Comparison of ENCODE assay signal across 28 mouse cellular contexts in genomic region chr15:99638124-99638485, GRCm38 (mm10). TPM values are rescaled to one million over a fixed set of nuclear protein-coding genes. Genes with fewer than 3 reads are reported as not detected.
A peak's percentile ranks its signal among the peaks of the same experiment; 100 is the strongest.
DNase-seq lines count a peak whose midpoint lies in the region; ATAC-seq and TF ChIP-seq lines count a peak whose summit lies in the region.
"Had no signal": no experiment of that assay in that cellular context is flagged by ENCODE, and none has a peak within 500 bp of the region (broad histone marks: within the 10 kb centered on the region; RNA-seq: fewer than 3 reads in every experiment).

No protein-coding gene starts in this region.

- H3K9me3 ChIP-seq in forebrain, embryonic 15.5 days = no peaks in the 10 kb centered on the region
- no peaks in the 10 kb centered on the region for H3K9me3 ChIP-seq in hindbrain, embryonic 11.5 days (ENCODE audit: control insufficient read depth, low read length)
- H3K9me3 ChIP-seq in midbrain, embryonic 10.5 days (replicated peaks) = no peaks in the 10 kb centered on the region
- no peaks in the 10 kb centered on the region for H3K9me3 ChIP-seq in midbrain, postnatal 0 days (ENCODE audit: low read length)
- H3K9me3 ChIP-seq in stomach, postnatal 0 days (ENCODE audit: control insufficient read depth, low read length) = no peaks in the 10 kb centered on the region
- H3K9me3 ChIP-seq: embryonic facial prominence, embryonic 10.5 days; heart, embryonic 15.5 days had no signal

- H3K9ac ChIP-seq in forebrain, embryonic 15.5 days (replicated peaks) = no peak overlapping the region
- no peak overlapping the region for H3K9ac ChIP-seq in hindbrain, embryonic 11.5 days (ENCODE audit: low read depth, low read length)
- no peak overlapping the region for H3K9ac ChIP-seq in midbrain, postnatal 0 days (replicated peaks; ENCODE audit: low read length, poor library complexity, severe bottlenecking)
- H3K9ac ChIP-seq in stomach, postnatal 0 days (ENCODE audit: low read length) = no peak overlapping the region
- H3K9ac ChIP-seq: heart, embryonic 15.5 days had no signal

- H3K4me3 ChIP-seq in forebrain, embryonic 15.5 days = no peak overlapping the region
- no peak overlapping the region for H3K4me3 ChIP-seq in hindbrain, embryonic 11.5 days (ENCODE audit: low read depth, low read length)
- no peak overlapping the region for H3K4me3 ChIP-seq in midbrain, embryonic 10.5 days
- no peak overlapping the region for H3K4me3 ChIP-seq in midbrain, postnatal 0 days (ENCODE audit: low read depth, low read length)
- no peak overlapping the region for H3K4me3 ChIP-seq in stomach, postnatal 0 days (ENCODE audit: low read depth, low read length)
- H3K4me3 ChIP-seq: embryonic facial prominence, embryonic 10.5 days; heart, adult 2 months; heart, embryonic 15.5 days; layer of hippocampus, adult 2 months had no signal

- H3K27ac ChIP-seq in forebrain, embryonic 15.5 days (replicated peaks) = peak overlapping the region; percentile 73
- H3K27ac ChIP-seq in hindbrain, embryonic 11.5 days (ENCODE audit: low read depth, low read length) = peak overlapping the region; percentile 70
- 0 out of 2 replicates have a peak overlapping the region, but pooled peaks have one; percentile 33 for H3K27ac ChIP-seq in midbrain, embryonic 10.5 days (replicated peaks)
- H3K27ac ChIP-seq in midbrain, postnatal 0 days (ENCODE audit: low read depth, low read length) = peak overlapping the region; percentile 28
- H3K27ac ChIP-seq in stomach, postnatal 0 days (replicated peaks) = no peak overlapping the region
- H3K27ac ChIP-seq: embryonic facial prominence, embryonic 10.5 days; heart, adult 2 months; heart, embryonic 15.5 days; layer of hippocampus, adult 2 months had no signal

- no peak for TF ChIP-seq EP300 in stomach, postnatal 0 days (optimal IDR thresholded peaks at IDR 0.05)

- 76% methylated on average over 5 of the region's 5 CpGs for WGBS in forebrain, embryonic 15.5 days
- WGBS in hindbrain, embryonic 11.5 days = 82% methylated on average over 5 of the region's 5 CpGs
- 88% methylated on average over 5 of the region's 5 CpGs for WGBS in midbrain, embryonic 10.5 days
- 60% methylated on average over 5 of the region's 5 CpGs for WGBS in midbrain, postnatal 0 days
- 86% methylated on average over 5 of the region's 5 CpGs for WGBS in stomach, postnatal 0 days

- H3K36me3 ChIP-seq in forebrain, embryonic 15.5 days = peaks cover 30% of the 10 kb centered on the region
- H3K36me3 ChIP-seq in hindbrain, embryonic 11.5 days (ENCODE audit: control insufficient read depth, insufficient read depth, low read length) = peaks cover 4% of the 10 kb centered on the region; the same call in 1 of the 2 replicates
- peaks cover 99% of the 10 kb centered on the region for H3K36me3 ChIP-seq in midbrain, embryonic 10.5 days
- no peaks in the 10 kb centered on the region for H3K36me3 ChIP-seq in midbrain, postnatal 0 days (ENCODE audit: insufficient read depth, low read length)
- H3K36me3 ChIP-seq in stomach, postnatal 0 days (ENCODE audit: control insufficient read depth, insufficient read depth, low read length) = no peaks in the 10 kb centered on the region

- no peak for DNase-seq in hindbrain, embryonic 11.5 days (ENCODE audit: low spot score)
- no peak for DNase-seq in midbrain, embryonic 10.5 days (ENCODE audit: low spot score)
- no peak for DNase-seq in midbrain, postnatal 0 days (ENCODE audit: low spot score)
- no peak for DNase-seq in cerebellum, adult 8-10 months
- DNase-seq in stomach, postnatal 0 days (ENCODE audit: low spot score) = no peak
- no peak for DNase-seq in adrenal gland, adult 18-20 months (ENCODE audit: low spot score in 2 of 2)
- no peak for DNase-seq in left cerebral cortex, postnatal 14 days (ENCODE audit: low spot score in 2 of 2)
- DNase-seq: B cell, adult 2 months; cerebellum, adult 2 months; gastrocnemius, postnatal 14 days; heart, adult 2 months; kidney, postnatal 14 days; layer of hippocampus, postnatal 36 days; left cerebral cortex, postnatal 4 days; liver; right cerebral cortex, postnatal 25 days; thymus, postnatal 14 days had no signal

- no peaks in the 10 kb centered on the region for H3K27me3 ChIP-seq in forebrain, embryonic 15.5 days
- no peaks in the 10 kb centered on the region for H3K27me3 ChIP-seq in hindbrain, embryonic 11.5 days (ENCODE audit: control insufficient read depth, insufficient read depth, low read length)
- H3K27me3 ChIP-seq in midbrain, embryonic 10.5 days (ENCODE audit: low read depth, poor library complexity, severe bottlenecking) = no peaks in the 10 kb centered on the region
- H3K27me3 ChIP-seq in midbrain, postnatal 0 days (ENCODE audit: insufficient read depth, low read length) = no peaks in the 10 kb centered on the region
- no peaks in the 10 kb centered on the region for H3K27me3 ChIP-seq in stomach, postnatal 0 days (ENCODE audit: control insufficient read depth, insufficient read depth, low read length)
- H3K27me3 ChIP-seq: heart, embryonic 15.5 days had no signal

- H3K4me2 ChIP-seq in forebrain, embryonic 15.5 days (replicated peaks) = no peak overlapping the region
- no peak overlapping the region for H3K4me2 ChIP-seq in hindbrain, embryonic 11.5 days (replicated peaks; ENCODE audit: low read depth, low read length)
- no peak overlapping the region for H3K4me2 ChIP-seq in midbrain, postnatal 0 days (ENCODE audit: low read depth, low read length, poor library complexity, severe bottlenecking)
- H3K4me2 ChIP-seq in stomach, postnatal 0 days (replicated peaks; ENCODE audit: low read depth) = no peak overlapping the region
- H3K4me2 ChIP-seq: heart, embryonic 15.5 days had no signal

- intact Hi-C loops in left cerebral cortex, postnatal 14 days (cut with DNase I) = no loop called here

- ATAC-seq in forebrain, embryonic 15.5 days (replicated peaks) = no peak
- no peak for ATAC-seq in hindbrain, embryonic 11.5 days (ENCODE audit: low FRiP score)
- no peak for ATAC-seq in midbrain, postnatal 0 days (ENCODE audit: low FRiP score)
- ATAC-seq in stomach, postnatal 0 days (ENCODE audit: low FRiP score, low TSS enrichment) = no peak
- ATAC-seq: intestine, postnatal 0 days; lung, postnatal 0 days had no signal

- 0 out of 2 replicates have a peak, but pooled peaks cover 3% of the 10 kb centered on the region for H3K4me1 ChIP-seq in forebrain, embryonic 15.5 days
- no peaks in the 10 kb centered on the region for H3K4me1 ChIP-seq in hindbrain, embryonic 11.5 days (replicated peaks; ENCODE audit: control insufficient read depth, insufficient read depth, low read length)
- 0 out of 2 replicates have a peak, but pooled peaks cover 4% of the 10 kb centered on the region for H3K4me1 ChIP-seq in midbrain, embryonic 10.5 days
- no peaks in the 10 kb centered on the region for H3K4me1 ChIP-seq in midbrain, postnatal 0 days (ENCODE audit: insufficient read depth, low read length)
- H3K4me1 ChIP-seq in stomach, postnatal 0 days (replicated peaks; ENCODE audit: control insufficient read depth, insufficient read depth) = no peaks in the 10 kb centered on the region
- H3K4me1 ChIP-seq: embryonic facial prominence, embryonic 10.5 days; heart, embryonic 15.5 days had no signal

- TF ChIP-seq CTCF in midbrain, postnatal 0 days (IDR thresholded peaks at IDR 0.05) = no peak
- TF ChIP-seq CTCF in stomach, postnatal 0 days (IDR thresholded peaks at IDR 0.05; ENCODE audit: low read depth) = no peak

RNA-seq across cellular contexts. Expression of gene Racgap1, which starts 13.4 kb away (rescaled TPM):
- 113 and 118 TPM in 2 replicates for polyA plus RNA-seq in forebrain, embryonic 15.5 days (2015; fragmentation: Nextera tagmentation; extraction: Ambion mirVana)
- polyA plus RNA-seq in hindbrain, embryonic 11.5 days (2014; fragmentation: Nextera tagmentation; extraction: Ambion mirVana) = 161 and 202 TPM in 2 replicates
- polyA plus RNA-seq in midbrain, embryonic 10.5 days (2016; fragmentation: Nextera tagmentation; extraction: Ambion mirVana) = 208 and 239 TPM in 2 replicates
- 27.0 and 32.9 TPM in 2 replicates for total RNA-seq in midbrain, postnatal 0 days (2014; rRNA removed)
- 27.2 TPM in 2 replicates for polyA plus RNA-seq in midbrain, postnatal 0 days (2015; fragmentation: Nextera tagmentation; extraction: Ambion mirVana)
- polyA plus RNA-seq in stomach, postnatal 0 days (2015; fragmentation: Nextera tagmentation; extraction: Ambion mirVana) = 29.8 and 35.9 TPM in 2 replicates
- total RNA-seq in adrenal gland, adult 18-20 months (2021) = 1 to 10 TPM; 3.1 to 3.3 TPM
- 1 to 10 TPM; 9.2 to 10.0 TPM for total RNA-seq in left cerebral cortex, postnatal 14 days (2021)

RNA-seq across cellular contexts. Expression of gene Asic1, which starts 32.1 kb away (rescaled TPM):
- 26.0 and 30.4 TPM in 2 replicates for polyA plus RNA-seq in forebrain, embryonic 15.5 days (2015; fragmentation: Nextera tagmentation; extraction: Ambion mirVana)
- 14.4 and 21.0 TPM in 2 replicates for polyA plus RNA-seq in hindbrain, embryonic 11.5 days (2014; fragmentation: Nextera tagmentation; extraction: Ambion mirVana)
- 6.0 and 14.9 TPM in 2 replicates for polyA plus RNA-seq in midbrain, embryonic 10.5 days (2016; fragmentation: Nextera tagmentation; extraction: Ambion mirVana)
- 138 and 150 TPM in 2 replicates for total RNA-seq in midbrain, postnatal 0 days (2014; rRNA removed)
- 37.3 and 42.1 TPM in 2 replicates for polyA plus RNA-seq in midbrain, postnatal 0 days (2015; fragmentation: Nextera tagmentation; extraction: Ambion mirVana)
- 1.0 and 1.2 TPM in 2 replicates for polyA plus RNA-seq in stomach, postnatal 0 days (2015; fragmentation: Nextera tagmentation; extraction: Ambion mirVana)
- under 1 TPM; 0.50 to 0.70 TPM for total RNA-seq in adrenal gland, adult 18-20 months (2021)
- 10 to 100 TPM; 83.1 to 91.8 TPM for total RNA-seq in left cerebral cortex, postnatal 14 days (2021)
- total RNA-seq: common myeloid progenitor, adult 5-6 weeks; hematopoietic stem cell, adult 5-6 weeks; monocyte, adult 5-6 weeks had no signal

RNA-seq across cellular contexts. Expression of gene Aqp6, which starts 36.9 kb away (rescaled TPM):
- polyA plus RNA-seq in forebrain, embryonic 15.5 days (2015; fragmentation: Nextera tagmentation; extraction: Ambion mirVana) = not detected in 2 replicates
- 1.0 and 1.7 TPM in 2 replicates for polyA plus RNA-seq in hindbrain, embryonic 11.5 days (2014; fragmentation: Nextera tagmentation; extraction: Ambion mirVana)
- polyA plus RNA-seq in midbrain, embryonic 10.5 days (2016; fragmentation: Nextera tagmentation; extraction: Ambion mirVana) = 0.16 TPM in 1 of 2 replicates, not detected in the other
- total RNA-seq in midbrain, postnatal 0 days (2014; rRNA removed) = 1.7 TPM in 1 of 2 replicates, not detected in the other
- polyA plus RNA-seq in midbrain, postnatal 0 days (2015; fragmentation: Nextera tagmentation; extraction: Ambion mirVana) = 0.23 and 0.28 TPM in 2 replicates
- not detected in 2 replicates for polyA plus RNA-seq in stomach, postnatal 0 days (2015; fragmentation: Nextera tagmentation; extraction: Ambion mirVana)
- total RNA-seq in adrenal gland, adult 18-20 months (2021) = not detected
- under 1 TPM; 0.44 to 0.48 TPM for total RNA-seq in left cerebral cortex, postnatal 14 days (2021)
- total RNA-seq: common myeloid progenitor, adult 5-6 weeks; gastrocnemius, postnatal 14 days; hematopoietic stem cell, adult 5-6 weeks; left cerebral cortex, postnatal 4 days; monocyte, adult 5-6 weeks had no signal
- polyA plus RNA-seq: embryonic facial prominence, embryonic 10.5 days; heart, embryonic 15.5 days; intestine, postnatal 0 days; liver, embryonic 16.5 days; lung, postnatal 0 days; stomach, embryonic 16.5 days had no signal

RNA-seq across cellular contexts. Expression of gene Aqp5, which starts 47.5 kb away (rescaled TPM):
- polyA plus RNA-seq in forebrain, embryonic 15.5 days (2015; fragmentation: Nextera tagmentation; extraction: Ambion mirVana) = 0.38 TPM in 1 of 2 replicates, not detected in the other
- 0.28 and 0.36 TPM in 2 replicates for polyA plus RNA-seq in hindbrain, embryonic 11.5 days (2014; fragmentation: Nextera tagmentation; extraction: Ambion mirVana)
- 0.61 TPM in 1 of 2 replicates, not detected in the other for polyA plus RNA-seq in midbrain, embryonic 10.5 days (2016; fragmentation: Nextera tagmentation; extraction: Ambion mirVana)
- 2.4 and 3.2 TPM in 2 replicates for total RNA-seq in midbrain, postnatal 0 days (2014; rRNA removed)
- 1.0 and 1.4 TPM in 2 replicates for polyA plus RNA-seq in midbrain, postnatal 0 days (2015; fragmentation: Nextera tagmentation; extraction: Ambion mirVana)
- 0.72 and 1.9 TPM in 2 replicates for polyA plus RNA-seq in stomach, postnatal 0 days (2015; fragmentation: Nextera tagmentation; extraction: Ambion mirVana)
- total RNA-seq in adrenal gland, adult 18-20 months (2021) = 1 to 10 TPM; 1.2 to 2.1 TPM
- total RNA-seq in left cerebral cortex, postnatal 14 days (2021) = 1 to 10 TPM in 1 of 2 experiments, under 1 TPM in 1; 0.93 to 1.4 TPM
- total RNA-seq: common myeloid progenitor, adult 5-6 weeks; gastrocnemius, postnatal 14 days; hematopoietic stem cell, adult 5-6 weeks; layer of hippocampus, adult 2 months; layer of hippocampus, postnatal 36 days; monocyte, adult 5-6 weeks had no signal
- polyA plus RNA-seq: embryonic facial prominence, embryonic 10.5 days; intestine, postnatal 0 days; stomach, embryonic 16.5 days had no signal

RNA-seq across cellular contexts. Expression of gene Aqp2, which starts 59.2 kb away (rescaled TPM):
- not detected in 2 replicates for polyA plus RNA-seq in forebrain, embryonic 15.5 days (2015; fragmentation: Nextera tagmentation; extraction: Ambion mirVana)
- polyA plus RNA-seq in hindbrain, embryonic 11.5 days (2014; fragmentation: Nextera tagmentation; extraction: Ambion mirVana) = not detected in 2 replicates
- polyA plus RNA-seq in midbrain, embryonic 10.5 days (2016; fragmentation: Nextera tagmentation; extraction: Ambion mirVana) = not detected in 2 replicates
- total RNA-seq in midbrain, postnatal 0 days (2014; rRNA removed) = not detected in 2 replicates
- polyA plus RNA-seq in midbrain, postnatal 0 days (2015; fragmentation: Nextera tagmentation; extraction: Ambion mirVana) = not detected in 2 replicates
- polyA plus RNA-seq in stomach, postnatal 0 days (2015; fragmentation: Nextera tagmentation; extraction: Ambion mirVana) = not detected in 2 replicates
- 1 to 10 TPM; 1.4 to 2.5 TPM for total RNA-seq in adrenal gland, adult 18-20 months (2021)
- total RNA-seq in left cerebral cortex, postnatal 14 days (2021) = under 1 TPM in 1 of 2 experiments, not detected in 1; 0.33 TPM
- total RNA-seq: common myeloid progenitor, adult 5-6 weeks; gastrocnemius, postnatal 14 days; hematopoietic stem cell, adult 5-6 weeks; layer of hippocampus, adult 2 months; layer of hippocampus, postnatal 36 days; left cerebral cortex, postnatal 4 days; monocyte, adult 5-6 weeks had no signal
- polyA plus RNA-seq: embryonic facial prominence, embryonic 10.5 days; heart, embryonic 15.5 days; intestine, postnatal 0 days; liver, embryonic 16.5 days; lung, postnatal 0 days; stomach, embryonic 16.5 days had no signal
